Mouse (Mus musculus): ENCODE measurements around the gene Sigmar1. TPM values are rescaled to one million over a fixed set of nuclear protein-coding genes. Genes with fewer than 3 reads are reported as not detected.
"Not testable (repeated sequence)": the region's sequence is repeated elsewhere in the genome, so short reads cannot be mapped to it uniquely, and the experiment has no call there.

Sigmar1 gene
- total and polyA plus RNA-seq, 3 experiments: 26.4 to 97.5 (median 60.7) TPM

GRCm38 (mm10) chr4:41702226-41702625 lies 53.7 kb downstream of the Sigmar1 start:
- H3K9ac ChIP-seq (ENCODE audit: insufficient read depth, low read depth): not testable (repeated sequence)

GRCm38 (mm10) chr4:41700224-41700623 lies 55.7 kb downstream of the Sigmar1 start:
- H3K9ac ChIP-seq (ENCODE audit: insufficient read depth, low read depth); H3K27ac ChIP-seq (ENCODE audit: insufficient read depth, low read depth); dilution Hi-C loops (cut with MboI; ENCODE audit: extremely low pct_ligation_motif_present, extremely low pct_unique_long_range_greater_than_20kb, low sequenced_read_pairs); in situ Hi-C loops (cut with MboI; ENCODE audit: low pct_ligation_motif_present, low pct_unique_long_range_greater_than_20kb, low sequenced_read_pairs); H3K79me2 ChIP-seq (replicated peaks; ENCODE audit: control insufficient read depth, extremely low read depth, insufficient read depth, poor library complexity, severe bottlenecking); H3K4me2 ChIP-seq (ENCODE audit: insufficient read depth, low read depth, poor library complexity, severe bottlenecking); H3K36me3 ChIP-seq (replicated peaks in 1 of 2; ENCODE audit: control insufficient read depth in 1 of 2, insufficient read depth in 1 of 2, low read length in 1 of 2); DNase-seq (ENCODE audit: extremely low read depth); H3K9me3 ChIP-seq (replicated peaks; ENCODE audit: low read length); H3K4me1 ChIP-seq (ENCODE audit: control insufficient read depth in 1 of 2, insufficient read depth in 2 of 2); H3K4me3 ChIP-seq (replicated peaks in 1 of 3; ENCODE audit: low read depth in 2 of 3, low read length in 2 of 3, poor library complexity in 1 of 3): not testable (repeated sequence)
- H3K27me3 ChIP-seq (replicated peaks): peaks cover 22% of the 10 kb centered on the region

More at GRCm38 (mm10) chr4:41702226-41702625, 53.7 kb downstream of the Sigmar1 start:
- H3K4me3 ChIP-seq (replicated peaks in 1 of 3; ENCODE audit: low read depth in 2 of 3, low read length in 2 of 3, poor library complexity in 1 of 3); H3K79me2 ChIP-seq (replicated peaks; ENCODE audit: control insufficient read depth, extremely low read depth, insufficient read depth, poor library complexity, severe bottlenecking); in situ Hi-C loops (cut with MboI; ENCODE audit: low pct_ligation_motif_present, low pct_unique_long_range_greater_than_20kb, low sequenced_read_pairs); H3K36me3 ChIP-seq (replicated peaks in 1 of 2; ENCODE audit: control insufficient read depth in 1 of 2, insufficient read depth in 1 of 2, low read length in 1 of 2); H3K4me2 ChIP-seq (ENCODE audit: insufficient read depth, low read depth, poor library complexity, severe bottlenecking); H3K9me3 ChIP-seq (replicated peaks; ENCODE audit: low read length); DNase-seq (ENCODE audit: extremely low read depth); H3K27ac ChIP-seq (ENCODE audit: insufficient read depth, low read depth); dilution Hi-C loops (cut with MboI; ENCODE audit: extremely low pct_ligation_motif_present, extremely low pct_unique_long_range_greater_than_20kb, low sequenced_read_pairs): not testable (repeated sequence)
- Histone ChIP-seq H3K4me1 (ENCODE audit: control insufficient read depth in 1 of 2, insufficient read depth in 2 of 2) (peaks cover 4 to 13% of the 10 kb centered on the region in 2 experiments), H3K27me3 (replicated peaks) (peaks cover 40% of the 10 kb centered on the region)

- H3K4me2 ChIP-seq (ENCODE audit: insufficient read depth, low read depth, poor library complexity, severe bottlenecking); H3K36me3 ChIP-seq (replicated peaks in 1 of 2; ENCODE audit: control insufficient read depth in 1 of 2, insufficient read depth in 1 of 2, low read length in 1 of 2); DNase-seq (ENCODE audit: extremely low read depth); H3K9ac ChIP-seq (ENCODE audit: insufficient read depth, low read depth); H3K79me2 ChIP-seq (replicated peaks; ENCODE audit: control insufficient read depth, extremely low read depth, insufficient read depth, poor library complexity, severe bottlenecking); H3K9me3 ChIP-seq (replicated peaks; ENCODE audit: low read length); in situ Hi-C loops (cut with MboI; ENCODE audit: low pct_ligation_motif_present, low pct_unique_long_range_greater_than_20kb, low sequenced_read_pairs); dilution Hi-C loops (cut with MboI; ENCODE audit: extremely low pct_ligation_motif_present, extremely low pct_unique_long_range_greater_than_20kb, low sequenced_read_pairs); H3K27ac ChIP-seq (ENCODE audit: insufficient read depth, low read depth); H3K4me3 ChIP-seq (replicated peaks in 1 of 3; ENCODE audit: low read depth in 2 of 3, low read length in 2 of 3, poor library complexity in 1 of 3); H3K4me1 ChIP-seq (ENCODE audit: control insufficient read depth in 1 of 2, insufficient read depth in 2 of 2): not testable (repeated sequence)
- H3K27me3 ChIP-seq (replicated peaks): peaks cover 17% of the 10 kb centered on the region
These were observed 56.2 kb downstream of the Sigmar1 start, which contains the start of gene Il11ra1 for GRCm38 (mm10) chr4:41699783-41700182. Il11ra1 (plus strand) TSS chr4:41699989.

- H3K9me3 ChIP-seq (replicated peaks; ENCODE audit: low read length); H3K36me3 ChIP-seq (replicated peaks in 1 of 2; ENCODE audit: control insufficient read depth in 1 of 2, insufficient read depth in 1 of 2, low read length in 1 of 2); H3K4me2 ChIP-seq (ENCODE audit: insufficient read depth, low read depth, poor library complexity, severe bottlenecking); DNase-seq (ENCODE audit: extremely low read depth); H3K79me2 ChIP-seq (replicated peaks; ENCODE audit: control insufficient read depth, extremely low read depth, insufficient read depth, poor library complexity, severe bottlenecking); H3K27ac ChIP-seq (ENCODE audit: insufficient read depth, low read depth); dilution Hi-C loops (cut with MboI; ENCODE audit: extremely low pct_ligation_motif_present, extremely low pct_unique_long_range_greater_than_20kb, low sequenced_read_pairs); H3K27me3 ChIP-seq (replicated peaks); H3K4me3 ChIP-seq (replicated peaks in 1 of 3; ENCODE audit: low read depth in 2 of 3, low read length in 2 of 3, poor library complexity in 1 of 3); in situ Hi-C loops (cut with MboI; ENCODE audit: low pct_ligation_motif_present, low pct_unique_long_range_greater_than_20kb, low sequenced_read_pairs); H3K4me1 ChIP-seq (ENCODE audit: control insufficient read depth in 1 of 2, insufficient read depth in 2 of 2); H3K9ac ChIP-seq (ENCODE audit: insufficient read depth, low read depth): not testable (repeated sequence)
These were observed 57.4 kb downstream of the Sigmar1 start for GRCm38 (mm10) chr4:41698421-41699016.

All from CH12.LX (cell line).